Mouse (Mus musculus): Measurements from ENCODE around the gene Dnm3. TPM values are rescaled to one million over a fixed set of nuclear protein-coding genes. Genes with fewer than 3 reads are reported as not detected.

The Dnm3 gene
- polyA plus RNA-seq, 1 experiment from 2014 or later: 1.5 TPM

- Histone ChIP-seq H3K36me3 (ENCODE audit: control insufficient read depth, insufficient read depth, low read length) (no peaks in the 10 kb centered on the region), H3K4me1 (ENCODE audit: control insufficient read depth, insufficient read depth, low read length) (no peaks in the 10 kb centered on the region), H3K27me3 (ENCODE audit: control insufficient read depth, insufficient read depth, low read length) (no peaks in the 10 kb centered on the region), H3K9ac (ENCODE audit: low read depth, low read length) (no peak overlapping the region), H3K4me3 (ENCODE audit: low read depth, low read length) (no peak overlapping the region), H3K9me3 (replicated peaks; ENCODE audit: control insufficient read depth, low read length) (no peaks in the 10 kb centered on the region), H3K27ac (ENCODE audit: low read depth, low read length) (no peak overlapping the region), H3K4me2 (no peak overlapping the region)
- no peak for ATAC-seq (replicated peaks; ENCODE audit: insufficient number of reproducible peaks, low FRiP score, low TSS enrichment)
- 78% methylated on average over 6 of the region's 6 CpGs for WGBS (ENCODE audit: insufficient replicate concordance)
These were observed 425.1 kb downstream of the Dnm3 start for GRCm38 (mm10) chr1:162052755-162053154.

GRCm38 (mm10) chr1:162052138-162052537 is 425.7 kb downstream of the Dnm3 start:
- Histone ChIP-seq H3K27me3 (ENCODE audit: control insufficient read depth, insufficient read depth, low read length) (no peaks in the 10 kb centered on the region), H3K36me3 (ENCODE audit: control insufficient read depth, insufficient read depth, low read length) (no peaks in the 10 kb centered on the region), H3K9ac (ENCODE audit: low read depth, low read length) (no peak overlapping the region), H3K27ac (ENCODE audit: low read depth, low read length) (no peak overlapping the region), H3K4me1 (ENCODE audit: control insufficient read depth, insufficient read depth, low read length) (no peaks in the 10 kb centered on the region), H3K9me3 (replicated peaks; ENCODE audit: control insufficient read depth, low read length) (no peaks in the 10 kb centered on the region), H3K4me2 (no peak overlapping the region), H3K4me3 (ENCODE audit: low read depth, low read length) (no peak overlapping the region)
- 77% methylated on average over 7 of the region's 7 CpGs for WGBS (ENCODE audit: insufficient replicate concordance)
- ATAC-seq (replicated peaks; ENCODE audit: insufficient number of reproducible peaks, low FRiP score, low TSS enrichment): no peak

GRCm38 (mm10) chr1:162051710-162052109 is 426.1 kb downstream of the Dnm3 start:
- no peaks in the 10 kb centered on the region for H3K36me3 ChIP-seq (ENCODE audit: control insufficient read depth, insufficient read depth, low read length)
- no peak overlapping the region for H3K27ac ChIP-seq (ENCODE audit: low read depth, low read length)
- WGBS (ENCODE audit: insufficient replicate concordance): 76% methylated on average over 4 of the region's 4 CpGs
- no peak overlapping the region for H3K9ac ChIP-seq (ENCODE audit: low read depth, low read length)
- no peak overlapping the region for H3K4me2 ChIP-seq
- no peak overlapping the region for H3K4me3 ChIP-seq (ENCODE audit: low read depth, low read length)
- no peaks in the 10 kb centered on the region for H3K27me3 ChIP-seq (ENCODE audit: control insufficient read depth, insufficient read depth, low read length)
- no peaks in the 10 kb centered on the region for H3K9me3 ChIP-seq (replicated peaks; ENCODE audit: control insufficient read depth, low read length)
- H3K4me1 ChIP-seq (ENCODE audit: control insufficient read depth, insufficient read depth, low read length): no peaks in the 10 kb centered on the region
- no peak for ATAC-seq (replicated peaks; ENCODE audit: insufficient number of reproducible peaks, low FRiP score, low TSS enrichment)

DNA sequence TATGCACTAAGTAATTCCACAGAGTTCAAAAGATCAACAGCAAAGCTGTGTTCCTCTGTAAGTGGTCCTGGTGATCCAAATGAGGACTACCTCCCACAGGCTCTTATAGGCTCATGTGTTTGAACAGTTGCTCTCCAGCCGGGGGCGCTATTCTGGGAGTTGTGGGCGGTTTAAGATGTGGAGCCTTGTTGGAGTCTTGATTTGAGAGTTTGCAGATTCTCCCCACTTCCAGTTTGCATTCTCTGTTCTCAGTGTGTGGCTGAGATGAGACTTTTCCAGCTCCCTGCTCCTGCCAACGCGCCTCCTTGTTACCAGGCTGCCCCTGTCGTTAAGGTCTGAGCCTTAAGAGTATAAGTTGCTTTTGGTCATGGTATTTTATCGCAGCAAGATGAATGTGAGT is 430.2 kb downstream of the Dnm3 start:
- ATAC-seq (replicated peaks; ENCODE audit: insufficient number of reproducible peaks, low FRiP score, low TSS enrichment): no peak
- Histone ChIP-seq H3K4me3 (ENCODE audit: low read depth, low read length) (no peak overlapping the region), H3K9ac (ENCODE audit: low read depth, low read length) (no peak overlapping the region), H3K27ac (ENCODE audit: low read depth, low read length) (no peak overlapping the region), H3K27me3 (ENCODE audit: control insufficient read depth, insufficient read depth, low read length) (no peaks in the 10 kb centered on the region), H3K4me1 (ENCODE audit: control insufficient read depth, insufficient read depth, low read length) (peaks cover 3% of the 10 kb centered on the region; the same call in 1 of the 2 replicates), H3K36me3 (ENCODE audit: control insufficient read depth, insufficient read depth, low read length) (no peaks in the 10 kb centered on the region), H3K4me2 (no peak overlapping the region), H3K9me3 (replicated peaks; ENCODE audit: control insufficient read depth, low read length) (no peaks in the 10 kb centered on the region)
- 74% methylated on average over 7 of the region's 7 CpGs for WGBS (ENCODE audit: insufficient replicate concordance)

DNA sequence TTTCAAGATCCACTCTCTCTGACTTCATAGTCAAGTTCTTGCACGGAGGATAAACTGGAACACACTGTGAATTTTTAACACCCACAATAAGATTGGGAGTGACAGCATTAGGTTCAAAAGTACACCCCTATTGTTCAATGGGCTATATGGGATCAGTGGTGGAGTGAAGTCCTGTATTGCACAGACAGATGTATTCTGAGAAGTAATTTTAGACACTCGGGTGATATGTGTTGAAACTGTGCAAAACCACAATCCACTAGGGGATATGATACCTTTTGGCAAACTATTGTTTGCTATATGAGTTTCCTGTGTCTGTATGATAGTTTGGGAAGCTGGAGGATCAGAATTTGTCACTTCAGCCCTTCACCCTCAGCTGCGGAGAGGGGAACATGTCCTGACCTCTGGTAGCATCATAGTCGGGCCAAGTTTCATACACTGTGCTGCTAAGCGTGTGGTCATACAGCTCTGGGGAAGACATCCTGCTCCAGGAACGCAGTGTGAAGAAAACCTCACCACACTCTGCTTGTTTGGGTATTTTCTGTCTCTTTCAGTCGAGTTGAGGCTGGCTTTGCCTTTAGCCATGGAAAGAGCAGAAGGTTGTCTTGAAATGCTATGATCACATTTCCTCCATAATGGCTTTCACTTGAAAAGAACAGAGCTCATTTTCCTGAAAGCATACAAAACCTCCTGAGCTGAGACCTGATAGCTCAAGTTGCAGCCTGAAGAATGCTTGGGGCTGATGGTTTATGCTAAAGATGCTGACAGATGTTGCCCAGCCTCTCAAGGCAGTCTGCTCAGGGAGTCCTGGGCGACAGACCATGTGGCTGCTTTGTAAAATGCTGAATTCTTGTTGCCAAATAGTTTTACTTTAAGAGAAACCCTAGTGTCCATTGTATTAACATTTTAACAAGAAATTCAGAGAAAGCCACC is 433.8 kb downstream of the Dnm3 start:
- 57% methylated on average over 8 of the region's 8 CpGs for WGBS (ENCODE audit: insufficient replicate concordance)

DNA sequence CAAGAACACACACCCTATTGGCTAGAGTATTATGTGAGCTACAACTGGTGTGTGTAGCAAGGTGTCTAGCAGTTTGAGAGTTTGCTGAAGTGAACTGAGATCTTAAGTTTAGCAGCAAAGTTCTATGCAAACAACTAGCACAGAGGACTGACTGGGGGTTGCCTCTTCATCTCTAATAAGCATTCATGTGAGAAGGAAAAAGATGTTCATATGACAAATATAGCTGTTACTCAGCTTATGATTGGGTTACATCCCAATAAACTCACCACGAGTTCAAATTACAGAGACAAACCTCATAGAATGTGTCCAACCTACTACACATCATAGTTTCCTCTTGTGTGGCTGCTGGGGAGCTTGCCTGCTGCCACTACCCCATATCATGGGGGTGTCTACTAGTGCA is 434.6 kb downstream of the Dnm3 start:
- Histone ChIP-seq H3K27ac (ENCODE audit: low read depth, low read length) (peak overlapping the region; percentile 76; the same call in 1 of the 2 replicates), H3K9ac (ENCODE audit: low read depth, low read length) (no peak overlapping the region), H3K9me3 (replicated peaks; ENCODE audit: control insufficient read depth, low read length) (no peaks in the 10 kb centered on the region), H3K36me3 (ENCODE audit: control insufficient read depth, insufficient read depth, low read length) (no peaks in the 10 kb centered on the region), H3K27me3 (ENCODE audit: control insufficient read depth, insufficient read depth, low read length) (no peaks in the 10 kb centered on the region), H3K4me2 (no peak overlapping the region), H3K4me3 (ENCODE audit: low read depth, low read length) (no peak overlapping the region), H3K4me1 (ENCODE audit: control insufficient read depth, insufficient read depth, low read length) (peaks cover 3% of the 10 kb centered on the region; the same call in 1 of the 2 replicates)
- WGBS (ENCODE audit: insufficient replicate concordance): 79% methylated on average over 1 of the region's 1 CpGs
- no peak for ATAC-seq (replicated peaks; ENCODE audit: insufficient number of reproducible peaks, low FRiP score, low TSS enrichment)

More for the DNA sequence above, 433.8 kb downstream of the Dnm3 start:
- Histone ChIP-seq H3K4me3 (ENCODE audit: low read depth, low read length) (no peak overlapping the region), H3K4me2 (no peak overlapping the region), H3K4me1 (ENCODE audit: control insufficient read depth, insufficient read depth, low read length) (peaks cover 3% of the 10 kb centered on the region; the same call in 1 of the 2 replicates), H3K9ac (ENCODE audit: low read depth, low read length) (no peak overlapping the region), H3K27me3 (ENCODE audit: control insufficient read depth, insufficient read depth, low read length) (no peaks in the 10 kb centered on the region), H3K9me3 (replicated peaks; ENCODE audit: control insufficient read depth, low read length) (no peaks in the 10 kb centered on the region), H3K27ac (ENCODE audit: low read depth, low read length) (peak overlapping the region; percentile 76), H3K36me3 (ENCODE audit: control insufficient read depth, insufficient read depth, low read length) (no peaks in the 10 kb centered on the region)
- no peak for ATAC-seq (replicated peaks; ENCODE audit: insufficient number of reproducible peaks, low FRiP score, low TSS enrichment)

DNA sequence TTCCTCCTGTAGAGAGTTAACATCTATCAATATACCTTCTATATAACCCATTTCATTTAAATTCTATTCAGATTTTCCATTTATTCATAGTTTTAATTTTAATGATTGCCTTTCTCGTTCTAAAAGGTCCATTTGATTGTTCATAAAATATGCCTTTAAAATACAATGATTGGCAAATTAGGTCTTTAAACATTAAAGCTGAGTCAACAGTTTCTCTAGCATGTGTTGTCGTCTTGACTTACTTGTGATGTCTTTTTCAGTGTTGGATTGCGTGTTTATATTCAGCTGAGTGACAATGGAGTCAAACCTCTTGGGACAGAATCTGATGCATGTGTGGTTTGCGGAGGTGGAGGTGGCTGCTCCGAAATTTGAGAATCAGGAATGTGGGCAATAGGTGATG is 435.4 kb downstream of the Dnm3 start:
- Histone ChIP-seq H3K4me2 (no peak overlapping the region), H3K4me3 (ENCODE audit: low read depth, low read length) (no peak overlapping the region), H3K27me3 (ENCODE audit: control insufficient read depth, insufficient read depth, low read length) (no peaks in the 10 kb centered on the region), H3K4me1 (ENCODE audit: control insufficient read depth, insufficient read depth, low read length) (peaks cover 3% of the 10 kb centered on the region; the same call in 1 of the 2 replicates), H3K36me3 (ENCODE audit: control insufficient read depth, insufficient read depth, low read length) (no peaks in the 10 kb centered on the region), H3K9ac (ENCODE audit: low read depth, low read length) (no peak overlapping the region), H3K9me3 (replicated peaks; ENCODE audit: control insufficient read depth, low read length) (no peaks in the 10 kb centered on the region), H3K27ac (ENCODE audit: low read depth, low read length) (no peak overlapping the region)
- WGBS (ENCODE audit: insufficient replicate concordance): 73% methylated on average over 5 of the region's 5 CpGs
- ATAC-seq (replicated peaks; ENCODE audit: insufficient number of reproducible peaks, low FRiP score, low TSS enrichment): no peak

DNA sequence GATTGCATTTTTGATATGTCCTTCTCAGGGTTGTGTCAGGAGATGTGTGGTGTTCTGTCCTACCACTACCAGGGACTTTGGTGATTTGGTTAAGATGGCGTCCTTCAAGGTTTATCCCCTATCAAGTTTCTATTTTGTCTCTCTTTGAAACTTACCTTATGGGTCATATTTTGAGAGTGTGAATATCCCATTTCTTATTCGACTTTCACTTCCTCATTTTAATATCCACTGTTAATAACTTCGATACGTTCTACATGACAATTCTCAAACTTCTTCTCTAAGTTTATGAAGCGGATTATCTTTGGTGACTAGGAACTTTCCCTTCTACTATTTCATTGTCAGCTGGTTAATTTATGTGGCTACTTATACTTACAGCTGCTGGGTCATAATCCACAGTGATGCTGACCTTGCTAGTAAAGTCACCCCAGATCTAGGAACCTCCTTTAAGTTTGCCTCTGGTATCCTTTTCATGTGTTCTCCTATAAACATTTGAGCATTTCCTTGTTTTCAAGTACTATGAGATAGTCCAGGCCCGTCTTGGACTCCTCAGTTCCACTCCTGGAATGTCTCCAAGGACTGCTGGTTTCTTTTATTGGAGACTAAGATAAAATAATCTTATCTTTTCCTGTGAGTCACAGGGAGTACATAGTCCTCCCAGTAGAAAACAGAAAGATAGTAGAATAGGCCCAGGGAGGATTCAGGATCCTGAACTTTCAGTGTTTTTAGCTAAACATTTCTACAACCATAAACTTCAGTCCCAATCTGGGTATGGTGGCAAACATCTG is 437.2 kb downstream of the Dnm3 start:
- 0 out of 2 replicates have a peak, but pooled peaks have one; percentile 60 for ATAC-seq (replicated peaks; ENCODE audit: insufficient number of reproducible peaks, low FRiP score, low TSS enrichment)
- 71% methylated on average over 6 of the region's 6 CpGs for WGBS (ENCODE audit: insufficient replicate concordance)
- peaks cover 5% of the 10 kb centered on the region for H3K4me1 ChIP-seq (ENCODE audit: control insufficient read depth, insufficient read depth, low read length)

More for the DNA sequence above, 437.2 kb downstream of the Dnm3 start:
- no peaks in the 10 kb centered on the region for H3K36me3 ChIP-seq (ENCODE audit: control insufficient read depth, insufficient read depth, low read length)
- H3K27ac ChIP-seq (ENCODE audit: low read depth, low read length): peak overlapping the region; percentile 80
- H3K9me3 ChIP-seq (replicated peaks; ENCODE audit: control insufficient read depth, low read length): no peaks in the 10 kb centered on the region
- no peak overlapping the region for H3K4me3 ChIP-seq (ENCODE audit: low read depth, low read length)
- no peak overlapping the region for H3K9ac ChIP-seq (ENCODE audit: low read depth, low read length)
- no peak overlapping the region for H3K4me2 ChIP-seq
- H3K27me3 ChIP-seq (ENCODE audit: control insufficient read depth, insufficient read depth, low read length): no peaks in the 10 kb centered on the region

All from heart, embryonic 11.5 days (tissue).